Mouse (Mus musculus): ENCODE data around the gene Gm17535. TPM values are rescaled to one million over a fixed set of nuclear protein-coding genes. Genes with fewer than 3 reads are reported as not detected.
"Not testable (repeated sequence)": the region's sequence is repeated elsewhere in the genome, so short reads cannot be mapped to it uniquely, and the experiment has no call there.

The Gm17535 gene
- polyA plus RNA-seq, 1 experiment from 2014 or later: not detected

GRCm38 (mm10) chr9:3027200-3027599 lies 7.2 kb upstream of the Gm17535 start:
- not testable (repeated sequence) for H3K27me3 ChIP-seq (ENCODE audit: control insufficient read depth, insufficient read depth, low read length); ATAC-seq (replicated peaks; ENCODE audit: insufficient number of reproducible peaks, low FRiP score, low TSS enrichment, low read depth)

GRCm38 (mm10) chr9:3029276-3030000 lies 5.0 kb upstream of the Gm17535 start:
- H3K4me3 ChIP-seq (ENCODE audit: low read depth, low read length); ATAC-seq (replicated peaks; ENCODE audit: insufficient number of reproducible peaks, low FRiP score, low TSS enrichment, low read depth): not testable (repeated sequence)

More at GRCm38 (mm10) chr9:3027200-3027599, 7.2 kb upstream of the Gm17535 start:
- H3K4me2 ChIP-seq (ENCODE audit: low read depth, low read length); H3K4me3 ChIP-seq (ENCODE audit: low read depth, low read length); H3K36me3 ChIP-seq (replicated peaks; ENCODE audit: control insufficient read depth, insufficient read depth, low read depth, low read length); H3K27ac ChIP-seq (replicated peaks; ENCODE audit: low read depth, low read length); H3K9me3 ChIP-seq (replicated peaks; ENCODE audit: control insufficient read depth, low read length); H3K9ac ChIP-seq (replicated peaks; ENCODE audit: low read length); H3K4me1 ChIP-seq (ENCODE audit: control insufficient read depth, insufficient read depth, low read length): not testable (repeated sequence)
- WGBS: 73% methylated on average over 9 of the region's 9 CpGs
- peak; percentile 68 for DNase-seq (ENCODE audit: low spot score)

GRCm38 (mm10) chr9:3030677-3031318 lies 3.6 kb upstream of the Gm17535 start:
- not testable (repeated sequence) for H3K4me1 ChIP-seq (ENCODE audit: control insufficient read depth, insufficient read depth, low read length); H3K9ac ChIP-seq (replicated peaks; ENCODE audit: low read length); H3K4me3 ChIP-seq (ENCODE audit: low read depth, low read length); H3K27me3 ChIP-seq (ENCODE audit: control insufficient read depth, insufficient read depth, low read length); H3K27ac ChIP-seq (replicated peaks; ENCODE audit: low read depth, low read length); ATAC-seq (replicated peaks; ENCODE audit: insufficient number of reproducible peaks, low FRiP score, low TSS enrichment, low read depth); H3K36me3 ChIP-seq (replicated peaks; ENCODE audit: control insufficient read depth, insufficient read depth, low read depth, low read length); H3K4me2 ChIP-seq (ENCODE audit: low read depth, low read length); H3K9me3 ChIP-seq (replicated peaks; ENCODE audit: control insufficient read depth, low read length)
- DNase-seq (ENCODE audit: low spot score): peak; percentile 93
- 68% methylated on average over 2 of the region's 10 CpGs for WGBS

More at GRCm38 (mm10) chr9:3029276-3030000, 5.0 kb upstream of the Gm17535 start:
- not testable (repeated sequence) for H3K9ac ChIP-seq (replicated peaks; ENCODE audit: low read length); H3K4me1 ChIP-seq (ENCODE audit: control insufficient read depth, insufficient read depth, low read length); H3K27me3 ChIP-seq (ENCODE audit: control insufficient read depth, insufficient read depth, low read length); H3K9me3 ChIP-seq (replicated peaks; ENCODE audit: control insufficient read depth, low read length); DNase-seq (ENCODE audit: low spot score); H3K36me3 ChIP-seq (replicated peaks; ENCODE audit: control insufficient read depth, insufficient read depth, low read depth, low read length); H3K27ac ChIP-seq (replicated peaks; ENCODE audit: low read depth, low read length); H3K4me2 ChIP-seq (ENCODE audit: low read depth, low read length)
- WGBS: 64% methylated on average over 11 of the region's 16 CpGs

- not testable (repeated sequence) for ATAC-seq (replicated peaks; ENCODE audit: insufficient number of reproducible peaks, low FRiP score, low TSS enrichment, low read depth); H3K4me3 ChIP-seq (ENCODE audit: low read depth, low read length); H3K36me3 ChIP-seq (replicated peaks; ENCODE audit: control insufficient read depth, insufficient read depth, low read depth, low read length); H3K9me3 ChIP-seq (replicated peaks; ENCODE audit: control insufficient read depth, low read length); H3K9ac ChIP-seq (replicated peaks; ENCODE audit: low read length); H3K27me3 ChIP-seq (ENCODE audit: control insufficient read depth, insufficient read depth, low read length); DNase-seq (ENCODE audit: low spot score); H3K4me2 ChIP-seq (ENCODE audit: low read depth, low read length); H3K4me1 ChIP-seq (ENCODE audit: control insufficient read depth, insufficient read depth, low read length); H3K27ac ChIP-seq (replicated peaks; ENCODE audit: low read depth, low read length)
- WGBS: 70% methylated on average over 6 of the region's 8 CpGs
Measured at GRCm38 (mm10) chr9:3036577-3036976, 2.2 kb downstream of the Gm17535 start, which contains the start of gene Gm10715. Gene Gm10715, plus strand, starts transcription at chr9:3036877.

- not testable (repeated sequence) for H3K9ac ChIP-seq (replicated peaks; ENCODE audit: low read length); H3K9me3 ChIP-seq (replicated peaks; ENCODE audit: control insufficient read depth, low read length); H3K36me3 ChIP-seq (replicated peaks; ENCODE audit: control insufficient read depth, insufficient read depth, low read depth, low read length); H3K4me1 ChIP-seq (ENCODE audit: control insufficient read depth, insufficient read depth, low read length); H3K27ac ChIP-seq (replicated peaks; ENCODE audit: low read depth, low read length); H3K27me3 ChIP-seq (ENCODE audit: control insufficient read depth, insufficient read depth, low read length); H3K4me3 ChIP-seq (ENCODE audit: low read depth, low read length); H3K4me2 ChIP-seq (ENCODE audit: low read depth, low read length); ATAC-seq (replicated peaks; ENCODE audit: insufficient number of reproducible peaks, low FRiP score, low TSS enrichment, low read depth)
- 63% methylated on average over 4 of the region's 4 CpGs for WGBS
- peak; percentile 0 for DNase-seq (ENCODE audit: low spot score)
Measured at GRCm38 (mm10) chr9:3038161-3038560, 3.8 kb downstream of the Gm17535 start.

Small RNAs within 50 kb of the gene (microRNA-seq; reads per million reads assigned to microRNA genes)
- gene Mir101c (ENCODE audit: borderline number of aligned reads): not detected

Other genes starting within 250 kb of the Gm17535 start
- not detected in 2 replicates for gene Gm10722, start 33.7 kb upstream of the Gm17535 start, polyA plus RNA-seq (2014; fragmentation: Nextera tagmentation; extraction: Ambion mirVana)
- gene Gm11168, start 31.3 kb upstream of the Gm17535 start, polyA plus RNA-seq (2014; fragmentation: Nextera tagmentation; extraction: Ambion mirVana): not detected in 2 replicates
- not detected in 2 replicates for gene Gm10721, start 21.5 kb upstream of the Gm17535 start, polyA plus RNA-seq (2014; fragmentation: Nextera tagmentation; extraction: Ambion mirVana)
- gene Gm10720, start 18.9 kb upstream of the Gm17535 start, polyA plus RNA-seq (2014; fragmentation: Nextera tagmentation; extraction: Ambion mirVana): not detected in 2 replicates
- gene Gm10719, start 17.2 kb upstream of the Gm17535 start, polyA plus RNA-seq (2014; fragmentation: Nextera tagmentation; extraction: Ambion mirVana): not detected in 2 replicates
- gene Gm10718, start 11.1 kb upstream of the Gm17535 start, polyA plus RNA-seq (2014; fragmentation: Nextera tagmentation; extraction: Ambion mirVana): not detected in 2 replicates
- not detected in 2 replicates for gene Gm10717, start 9.2 kb upstream of the Gm17535 start, polyA plus RNA-seq (2014; fragmentation: Nextera tagmentation; extraction: Ambion mirVana)
- gene Gm10715, start 2.3 kb downstream of the Gm17535 start, polyA plus RNA-seq (2014; fragmentation: Nextera tagmentation; extraction: Ambion mirVana): not detected in 2 replicates